8 mouse cellular contexts compared by ENCODE assay signal in genomic region chr4:136526412-136526811, GRCm38 (mm10). TPM values are rescaled to one million over a fixed set of nuclear protein-coding genes. Genes with fewer than 3 reads are reported as not detected.
DNase-seq lines count a peak whose midpoint lies in the region; ATAC-seq and TF ChIP-seq lines count a peak whose summit lies in the region.

No protein-coding gene starts in this region.

- 16% methylated on average over 4 of the region's 4 CpGs for WGBS in kidney, embryonic 16.5 days
- WGBS in lung, embryonic 16.5 days: 15% methylated on average over 4 of the region's 4 CpGs

- H3K4me2 ChIP-seq in kidney, embryonic 16.5 days (replicated peaks; ENCODE audit: low read depth, low read length): no peak overlapping the region
- no peak overlapping the region for H3K4me2 ChIP-seq in lung, embryonic 16.5 days (ENCODE audit: low read depth, low read length)

- H3K4me3 ChIP-seq in gastrocnemius, adult 2 months: no peak overlapping the region
- no peak overlapping the region for H3K4me3 ChIP-seq in MEL (ENCODE audit: control insufficient read depth in 1 of 2, insufficient read depth in 1 of 2, low read depth in 2 of 2, low read length in 2 of 2)
- H3K4me3 ChIP-seq in kidney, embryonic 16.5 days (ENCODE audit: low read length): no peak overlapping the region
- H3K4me3 ChIP-seq in lung, embryonic 16.5 days (ENCODE audit: low read length): no peak overlapping the region

- TF ChIP-seq POLR2A in MEL (IDR thresholded peaks at IDR 0.05; ENCODE audit: control insufficient read depth in 1 of 2, insufficient read depth in 1 of 2, low read depth in 1 of 2, low read length in 2 of 2, poor library complexity in 1 of 2): no peak

- TF ChIP-seq EP300 in MEL (IDR thresholded peaks at IDR 0.05; ENCODE audit: low read depth in 1 of 2, low read length in 2 of 2): no peak

- no peaks in the 10 kb centered on the region for H3K27me3 ChIP-seq in MEL (ENCODE audit: control insufficient read depth in 1 of 2, insufficient read depth in 2 of 2, low read length in 2 of 2)
- H3K27me3 ChIP-seq in kidney, embryonic 16.5 days (ENCODE audit: insufficient read depth, low read length): no peaks in the 10 kb centered on the region
- H3K27me3 ChIP-seq in lung, embryonic 16.5 days (ENCODE audit: control insufficient read depth, insufficient read depth, low read depth, low read length): no peaks in the 10 kb centered on the region

- H3K27ac ChIP-seq in gastrocnemius, adult 2 months: no peak overlapping the region
- H3K27ac ChIP-seq in MEL (ENCODE audit: control insufficient read depth, low read depth, low read length): no peak overlapping the region
- H3K27ac ChIP-seq in kidney, embryonic 16.5 days (ENCODE audit: low read length): no peak overlapping the region
- no peak overlapping the region for H3K27ac ChIP-seq in lung, embryonic 16.5 days (ENCODE audit: low read length)

- no peaks in the 10 kb centered on the region; the same call in 1 of the 2 replicates for H3K79me2 ChIP-seq in MEL (ENCODE audit: control insufficient read depth, insufficient read depth, low read length, poor library complexity)

- peak; percentile 78 for TF ChIP-seq RAD21 in MEL (IDR thresholded peaks at IDR 0.05; ENCODE audit: low read depth, low read length)

- H3K9ac ChIP-seq in MEL (ENCODE audit: control insufficient read depth, low read depth, low read length, poor library complexity, severe bottlenecking): no peak overlapping the region
- no peak overlapping the region for H3K9ac ChIP-seq in kidney, embryonic 16.5 days (replicated peaks; ENCODE audit: low read length)
- H3K9ac ChIP-seq in lung, embryonic 16.5 days (ENCODE audit: low read length): no peak overlapping the region

- peak; percentile 73 for DNase-seq in gastrocnemius, adult 2 months
- DNase-seq in gastrocnemius, postnatal 25 days: no peak
- DNase-seq in MEL (ENCODE audit: low read depth, low spot score): peak; percentile 57
- peak; percentile 49 for DNase-seq in cerebellum, adult 9-11 months
- peak; percentile 41 for DNase-seq in gastrocnemius, postnatal 14 days
- DNase-seq in right cerebral cortex, postnatal 25 days: peak; percentile 56

- ATAC-seq in kidney, embryonic 16.5 days (ENCODE audit: low FRiP score, low TSS enrichment): peak; percentile 69; the same call in 1 of the 2 replicates
- peak; percentile 75 for ATAC-seq in lung, embryonic 16.5 days (ENCODE audit: low read depth)

- H3K4me1 ChIP-seq in MEL (ENCODE audit: control insufficient read depth in 1 of 2, insufficient read depth in 2 of 2, low read length in 2 of 2): peaks cover 4 to 7% of the 10 kb centered on the region in 2 experiments; a peak in 3 of 4 replicates
- no peaks in the 10 kb centered on the region for H3K4me1 ChIP-seq in kidney, embryonic 16.5 days (ENCODE audit: insufficient read depth, low read length)
- H3K4me1 ChIP-seq in lung, embryonic 16.5 days (replicated peaks; ENCODE audit: control insufficient read depth, insufficient read depth, low read length): no peaks in the 10 kb centered on the region

- H3K9me3 ChIP-seq in MEL (replicated peaks; ENCODE audit: insufficient read depth, low read length): no peaks in the 10 kb centered on the region
- no peaks in the 10 kb centered on the region for H3K9me3 ChIP-seq in kidney, embryonic 16.5 days (ENCODE audit: low read length)
- H3K9me3 ChIP-seq in lung, embryonic 16.5 days (ENCODE audit: control insufficient read depth, low read length): no peaks in the 10 kb centered on the region; the same call in 1 of the 2 replicates

- H3K36me3 ChIP-seq in MEL (ENCODE audit: control insufficient read depth in 1 of 2, insufficient read depth in 2 of 2, low read length in 2 of 2): peaks cover 0 to 18% of the 10 kb centered on the region in 2 experiments; a peak in 3 of 4 replicates
- 0 out of 2 replicates have a peak, but pooled peaks cover 9% of the 10 kb centered on the region for H3K36me3 ChIP-seq in kidney, embryonic 16.5 days (ENCODE audit: insufficient read depth, low read length)
- no peaks in the 10 kb centered on the region for H3K36me3 ChIP-seq in lung, embryonic 16.5 days (ENCODE audit: control insufficient read depth, insufficient read depth, low read length)

- intact Hi-C loops in gastrocnemius, adult 2 months (cut with DNase I): loop anchor here (1.0 to 2.0 kb wide), 2 partner anchors 72 to 94 kb away; no protein-coding TSS in a partner anchor
- intact Hi-C loops in gastrocnemius, postnatal 14 days (cut with DNase I; ENCODE audit: low total_unique reads): loop anchor here (2.0 to 5.0 kb wide), 2 partner anchors 72 to 96 kb away; partner anchors contain the start of gene Lactbl1

- peak; percentile 75 for TF ChIP-seq CTCF in gastrocnemius, adult 2 months (IDR thresholded peaks at IDR 0.05)
- peak; percentile 55 to 84 (median 70) for TF ChIP-seq CTCF in MEL (IDR thresholded peaks at IDR 0.05 in 2 of 3, conservative IDR thresholded peaks at IDR 0.05 in 1 of 3; ENCODE audit: control insufficient read depth in 1 of 3, insufficient read depth in 1 of 3, low read depth in 2 of 3, low read length in 3 of 3, poor library complexity in 1 of 3, severe bottlenecking in 1 of 3)

TF ChIP-seq in MEL, 35 proteins besides CTCF, POLR2A, EP300 and RAD21:
- TF ChIP-seq TBP (IDR thresholded peaks at IDR 0.05; ENCODE audit: low read depth, low read length) (no peak), SMC3 (IDR thresholded peaks at IDR 0.05; ENCODE audit: low read depth, low read length) (peak; percentile 76), ZC3H11A (IDR thresholded peaks at IDR 0.05; ENCODE audit: low read depth, low read length) (peak; percentile 67), ELF1 (IDR thresholded peaks at IDR 0.05; ENCODE audit: low read depth, low read length) (no peak), TAL1 (IDR thresholded peaks at IDR 0.05; ENCODE audit: low read length) (no peak), CHD2 (IDR thresholded peaks at IDR 0.05; ENCODE audit: low read length) (no peak), ZKSCAN1 (IDR thresholded peaks at IDR 0.05; ENCODE audit: low read depth, low read length) (no peak)

RNA-seq across cellular contexts. Expression of gene Luzp1, which starts 56.9 kb away (rescaled TPM):
- total RNA-seq in gastrocnemius, adult 2 months (2021): 10 to 100 TPM; 10.8 to 16.0 TPM
- total RNA-seq in gastrocnemius, postnatal 25 days (2021): 10 to 100 TPM; 17.0 to 18.2 TPM
- 7.3 and 7.5 TPM in 2 replicates for total RNA-seq in MEL (2012; rRNA removed)
- polyA plus RNA-seq in MEL (2012; ENCODE audit: insufficient read depth in 1 of 2, insufficient read length in 2 of 2, low read depth in 1 of 2, low replicate concordance in 2 of 2, missing spikeins in 1 of 2): 10 to 100 TPM in 1 of 2 experiments, not detected in 1; 13.4 TPM
- total RNA-seq in gastrocnemius, postnatal 14 days (2021): 10 to 100 TPM; 17.4 to 20.6 TPM
- polyA plus RNA-seq in kidney, embryonic 16.5 days (2015; fragmentation: Nextera tagmentation; extraction: Ambion mirVana): 131 and 152 TPM in 2 replicates
- 100 and 115 TPM in 2 replicates for polyA plus RNA-seq in lung, embryonic 16.5 days (2015; fragmentation: Nextera tagmentation; extraction: Ambion mirVana)
